Mouse (Mus musculus) cerebellum, postnatal 4 days (tissue): ENCODE measurements around the gene Dhx34.
"Not testable (repeated sequence)": the region's sequence is repeated elsewhere in the genome, so short reads cannot be mapped to it uniquely, and the experiment has no call there.

ENCODE experiments used
- DNase-seq, 2 experiments: peaks; one replicate each; pipeline ENCODE4 v3.0.0; 2022; ENCODE audit warnings: low spot score in 2 of 2, mixed read lengths in 1 of 2

The Dhx34 gene

DNA sequence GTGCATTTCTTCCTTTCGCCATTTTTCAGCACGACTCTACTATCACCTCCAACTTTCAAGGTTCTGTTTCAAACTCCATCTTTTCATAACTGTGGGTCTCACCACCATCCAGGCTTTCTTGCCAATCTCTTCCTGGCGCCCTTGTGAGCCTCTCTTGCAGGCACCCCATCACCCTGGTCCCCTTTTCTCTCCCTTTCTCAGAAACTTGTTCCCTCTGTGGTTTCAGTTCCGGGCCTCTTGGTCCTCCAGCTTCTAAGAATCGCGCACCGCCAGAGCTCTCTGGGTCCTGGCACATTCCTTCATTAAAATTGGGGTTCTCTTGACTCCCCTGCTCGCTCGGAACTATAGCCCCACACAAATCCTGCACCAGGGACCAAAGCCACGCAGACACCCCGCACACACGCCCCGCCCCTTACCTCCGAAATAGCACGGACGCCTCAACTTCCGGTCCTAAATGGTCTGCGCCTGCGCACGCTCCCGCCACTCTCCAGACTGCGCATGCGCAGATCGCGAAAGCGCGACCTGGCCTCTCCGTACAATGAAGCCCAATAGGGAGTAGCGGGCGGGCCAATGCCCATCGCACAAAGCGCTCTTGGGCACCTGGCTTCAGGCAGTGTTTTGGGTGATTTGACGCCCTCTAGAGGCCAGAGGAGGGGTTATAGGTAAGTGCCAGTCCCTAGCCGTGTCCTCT, at the start of gene Dhx34:
Gene Dhx34, minus strand, starts transcription at position 456 of the 691 bp plus-strand sequence.
- peak; percentile 91 to 96 for DNase-seq

DNA sequence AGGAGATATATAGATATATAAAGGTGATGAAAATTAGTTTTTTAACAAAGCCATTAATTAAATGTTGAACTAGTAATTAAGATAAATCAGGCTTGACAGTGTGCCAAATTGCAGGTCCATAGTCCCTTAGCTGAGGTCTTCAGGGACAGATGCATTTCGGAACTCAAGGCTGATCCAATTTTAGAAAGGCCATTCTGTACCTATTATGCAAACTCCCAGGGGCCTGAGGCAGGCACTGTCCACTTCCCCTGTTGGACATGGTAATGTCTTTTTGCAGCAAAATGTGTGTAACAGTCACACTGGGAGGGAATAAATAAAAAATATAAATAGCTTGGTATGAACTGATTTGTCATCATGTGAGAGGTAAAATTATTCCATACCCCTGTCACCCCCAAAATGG, 49.3 kb upstream of the Dhx34 start:
- no peak for DNase-seq

DNA sequence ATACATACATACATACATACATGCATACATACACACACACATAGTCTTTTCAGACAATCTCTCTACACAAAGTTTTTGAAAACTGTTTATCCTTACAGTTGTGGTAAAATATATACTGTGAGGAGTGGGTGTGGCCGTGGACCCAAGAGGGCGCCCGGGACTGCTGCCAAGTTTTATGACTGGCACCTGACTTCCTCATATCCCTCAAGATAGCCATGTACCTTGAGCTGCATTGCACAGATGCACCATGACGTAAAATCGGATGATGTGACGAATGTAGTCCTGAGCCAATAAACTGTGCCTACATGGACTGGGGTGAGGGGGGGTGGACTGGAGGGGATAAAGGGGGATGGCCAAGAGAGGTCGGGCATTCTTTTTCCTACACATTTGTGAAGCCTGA, 44.8 kb upstream of the Dhx34 start:
- DNase-seq: not testable (repeated sequence)

DNA sequence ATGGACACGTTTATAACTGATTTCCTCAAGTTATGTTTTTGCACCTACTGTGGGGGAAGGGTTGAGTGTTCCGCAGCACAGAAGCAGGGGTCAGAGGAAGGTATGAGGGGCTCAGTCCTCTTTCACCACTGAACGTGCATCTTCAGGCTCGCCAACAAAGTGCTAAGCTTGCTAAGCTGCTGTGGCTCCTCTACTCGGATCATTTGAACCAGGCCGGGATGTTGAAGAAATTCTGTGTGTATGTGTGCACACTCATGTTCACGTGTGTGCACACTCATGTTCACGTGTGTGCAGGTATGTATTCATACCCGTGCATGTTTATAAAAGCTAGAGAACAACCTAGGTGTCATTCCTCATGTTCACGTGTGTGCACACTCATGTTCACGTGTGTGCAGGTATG, 44.0 kb upstream of the Dhx34 start:
- DNase-seq: no peak

DNA sequence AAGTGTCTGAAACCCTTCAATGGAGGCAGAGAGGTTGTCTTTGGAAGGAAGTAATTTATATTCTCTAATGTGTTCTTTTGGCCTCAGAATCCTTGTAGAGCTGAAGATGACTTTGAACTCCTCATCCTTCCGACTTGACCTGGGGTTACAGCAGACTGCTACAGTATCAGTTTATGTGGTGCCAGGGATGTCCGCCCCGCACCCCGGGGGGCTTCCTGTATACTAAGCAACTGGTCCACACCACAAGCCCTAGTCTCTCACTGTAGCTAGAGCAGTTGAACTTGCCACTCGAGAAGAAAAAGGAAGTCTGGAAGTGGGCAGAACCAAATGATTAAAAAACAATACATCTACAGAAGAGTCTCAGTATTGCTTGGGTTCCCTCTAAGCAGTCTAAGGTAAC, 42.0 kb upstream of the Dhx34 start:
- no peak for DNase-seq

DNA sequence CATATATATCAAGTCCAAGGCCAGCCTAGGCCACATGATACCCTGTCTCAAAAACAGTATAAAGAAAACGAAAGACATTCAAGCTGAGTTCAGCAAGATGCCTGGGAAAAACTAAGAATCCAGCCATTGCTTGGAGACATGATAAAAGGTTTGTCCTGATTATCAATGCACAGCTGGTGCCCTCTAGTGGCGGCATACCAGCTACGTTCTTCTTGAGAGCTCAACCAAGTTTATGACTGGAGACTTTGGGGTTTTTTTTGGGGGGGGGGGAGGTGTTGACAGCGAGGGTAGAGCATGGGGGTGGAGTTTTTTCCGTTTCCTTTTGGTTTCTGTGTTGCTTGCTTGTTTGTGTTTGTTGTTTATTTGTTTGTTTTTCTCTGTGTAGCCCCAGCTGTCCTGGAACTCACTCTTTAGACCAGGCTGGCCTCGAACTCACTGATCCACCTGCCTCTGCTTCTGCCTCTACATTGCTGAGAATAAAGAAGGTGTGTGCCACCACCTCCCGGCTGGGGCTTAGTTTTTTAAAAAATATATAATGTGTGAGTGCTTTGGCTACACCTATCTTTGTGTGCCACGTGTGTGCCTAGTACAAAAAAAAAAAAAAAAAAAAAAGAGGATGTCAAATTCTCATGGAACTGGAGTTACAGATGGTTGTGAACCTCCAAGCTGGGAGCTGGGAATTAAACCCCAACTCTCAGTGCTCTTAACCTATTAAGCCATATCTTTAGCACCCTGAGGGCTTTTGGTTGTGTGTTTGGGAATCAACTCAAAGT, 41.4 kb upstream of the Dhx34 start:
- peak in 1 of 2 experiments; percentile 77 for DNase-seq

DNA sequence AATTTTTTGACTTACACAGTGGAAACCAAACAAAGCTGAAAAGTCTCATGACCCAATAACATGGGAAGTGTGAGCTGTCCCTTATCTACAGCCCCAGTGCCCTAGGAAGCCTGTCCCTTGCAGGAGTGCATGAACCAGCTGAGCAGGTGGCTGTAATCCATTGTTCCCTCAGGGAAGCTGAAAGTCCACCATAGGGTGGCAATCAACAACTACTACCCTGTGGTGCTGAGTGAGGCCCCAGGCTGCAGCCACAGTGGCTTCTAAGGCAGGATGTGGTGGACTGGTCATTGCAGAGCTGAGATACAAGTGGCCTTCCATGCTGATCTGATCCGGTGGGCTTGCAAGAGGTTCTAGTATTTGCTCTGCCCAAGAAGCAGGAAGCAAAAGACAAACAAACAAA, 39.3 kb upstream of the Dhx34 start:
- DNase-seq: no peak

DNA sequence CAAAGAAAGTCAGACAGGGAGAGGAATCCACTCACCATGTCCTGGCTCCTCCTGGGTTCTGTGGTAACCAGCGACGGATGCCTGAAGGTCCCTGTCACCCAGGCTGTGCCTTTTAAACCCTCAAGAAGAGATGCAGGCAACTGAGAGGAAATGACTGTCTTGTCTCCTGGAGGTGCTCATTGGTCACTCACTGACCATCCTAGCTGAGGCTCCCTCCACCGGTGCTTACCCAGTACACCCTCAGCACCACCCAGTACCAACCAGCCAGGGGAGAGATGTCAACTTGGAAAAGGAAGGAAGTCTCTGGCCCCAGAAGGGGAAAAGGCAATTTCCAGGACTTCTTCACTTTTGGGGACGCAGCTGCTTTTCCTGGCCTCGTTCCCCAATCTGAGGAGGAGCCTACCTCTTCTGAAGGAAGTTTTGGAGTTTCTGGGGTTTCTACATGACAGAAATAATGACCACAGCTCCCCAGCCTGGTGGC, 37.3 kb upstream of the Dhx34 start, which contains the start of gene C5ar1:
Gene C5ar1, minus strand, starts transcription at position 431 of the 481 bp plus-strand sequence.
- DNase-seq: no peak

GRCm38 (mm10) chr7:16257830-16258229, 36.0 kb upstream of the Dhx34 start:
- DNase-seq: no peak

DNA sequence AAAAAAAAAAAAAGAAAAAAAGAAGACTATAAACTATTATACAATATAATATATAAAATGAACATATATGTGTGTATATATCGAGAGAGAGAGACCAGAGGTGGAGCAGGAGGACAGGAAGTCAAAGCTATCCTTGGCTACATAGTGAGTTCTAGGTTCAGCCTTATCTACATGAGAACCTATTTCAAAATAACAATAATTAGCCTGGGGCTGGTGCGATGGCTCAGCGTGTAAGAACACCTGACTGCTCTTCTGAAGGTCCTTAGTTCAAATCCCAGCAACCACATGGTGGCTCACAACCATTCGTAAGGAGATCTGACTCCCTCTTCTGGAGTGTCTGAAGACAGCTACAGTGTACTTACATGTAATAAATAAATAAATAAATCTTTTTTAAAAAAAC, 34.1 kb upstream of the Dhx34 start:
- not testable (repeated sequence) for DNase-seq

GRCm38 (mm10) chr7:16254195-16254594, 32.4 kb upstream of the Dhx34 start:
- no peak for DNase-seq

DNA sequence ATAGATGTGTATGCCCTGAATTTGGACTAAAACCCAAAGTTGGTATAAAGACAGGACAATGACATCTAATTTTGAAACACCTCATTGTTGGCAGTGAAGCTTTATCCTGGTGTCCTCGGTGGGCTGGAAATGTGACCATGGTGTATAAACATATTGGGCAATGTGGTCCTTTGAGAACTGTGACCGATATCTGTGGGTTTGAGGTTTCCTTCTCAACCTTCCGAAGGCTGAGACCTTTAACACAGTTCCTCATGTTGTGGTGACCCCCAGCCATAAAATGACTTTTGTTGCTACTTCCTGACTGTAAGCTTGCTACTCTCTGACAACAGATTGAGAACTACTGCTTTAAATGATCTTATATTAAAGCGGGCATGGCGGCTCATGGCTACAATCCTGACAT, 28.9 kb upstream of the Dhx34 start:
- DNase-seq: no peak

- no peak for DNase-seq
Observed at GRCm38 (mm10) chr7:16245958-16246357, 24.1 kb upstream of the Dhx34 start.

DNA sequence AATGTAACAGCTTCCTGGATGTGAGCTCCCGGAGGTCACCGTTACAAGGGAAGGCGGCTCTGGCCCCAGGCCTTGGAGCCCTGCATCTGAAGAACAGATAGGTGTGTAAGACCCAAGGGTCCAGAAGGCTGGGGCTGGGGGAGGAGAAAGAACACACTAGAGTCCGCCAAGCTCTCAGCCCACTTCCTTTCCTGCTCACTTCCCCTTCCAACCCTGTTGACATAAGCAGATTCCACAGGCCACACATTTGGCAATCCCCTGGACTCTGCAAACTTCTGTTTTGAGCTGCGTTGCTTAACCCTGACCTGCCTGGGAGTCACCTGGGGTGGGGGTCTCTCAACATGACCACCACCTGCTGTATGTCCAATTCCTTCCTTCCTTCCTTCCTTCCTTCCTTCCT, 22.2 kb upstream of the Dhx34 start, which contains the start of gene C5ar2:
Gene C5ar2, minus strand, starts transcription at position 88 of the 400 bp plus-strand sequence.
- DNase-seq: no peak

GRCm38 (mm10) chr7:16242198-16242597, 20.4 kb upstream of the Dhx34 start:
- DNase-seq: no peak

GRCm38 (mm10) chr7:16241787-16242186, 19.9 kb upstream of the Dhx34 start:
- DNase-seq: no peak

DNA sequence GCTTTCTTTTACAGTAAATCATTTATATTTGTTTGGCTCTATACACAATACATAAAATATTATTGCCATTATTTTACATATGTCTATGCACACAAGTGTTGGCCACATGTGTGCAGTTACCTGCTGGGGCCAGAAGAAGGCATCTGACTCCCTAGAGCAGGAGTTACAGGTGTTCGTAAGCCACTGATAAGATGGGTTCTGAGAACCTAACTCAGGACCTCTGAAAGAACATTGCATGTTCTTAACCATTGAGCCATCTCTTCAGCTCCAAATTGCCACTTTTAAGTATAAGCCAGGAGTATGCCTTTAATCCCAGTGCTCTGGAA, 19.1 kb upstream of the Dhx34 start:
- no peak for DNase-seq

- DNase-seq: no peak
Observed at GRCm38 (mm10) chr7:16240281-16240977, 18.6 kb upstream of the Dhx34 start.

- DNase-seq: no peak
Observed at GRCm38 (mm10) chr7:16239554-16239997, 17.7 kb upstream of the Dhx34 start.

- DNase-seq: no peak
Observed at GRCm38 (mm10) chr7:16229869-16230268, 8.0 kb upstream of the Dhx34 start.

- no peak for DNase-seq
Observed at GRCm38 (mm10) chr7:16213986-16214385, 7.9 kb downstream of the Dhx34 start.

- no peak for DNase-seq
Observed at GRCm38 (mm10) chr7:16213196-16213595, 8.6 kb downstream of the Dhx34 start.
